Mouse (Mus musculus) embryonic fibroblast, embryonic 13.5 days (primary cell): ENCODE data around the gene Gm11756.
"Not testable (repeated sequence)": the region's sequence is repeated elsewhere in the genome, so short reads cannot be mapped to it uniquely, and the experiment has no call there.

Source experiments
- CTCF ChIP-seq: IDR thresholded peaks from 2 replicates; pipeline ENCODE4 v1.5.1; 2011; ENCODE audit warnings: mild to moderate bottlenecking, control low read depth, low read length, moderate library complexity, borderline replicate concordance; ENCODE audit not compliant: insufficient read depth
- POLR2A ChIP-seq: IDR thresholded peaks from 2 replicates; pipeline ENCODE4 v1.6.1; 2011; ENCODE audit warnings: low read depth, mild to moderate bottlenecking, control low read depth, low read length, moderate library complexity

- TF ChIP-seq POLR2A, CTCF: not testable (repeated sequence)
Measured at GRCm38 (mm10) chr4:73905853-73906252, 14.7 kb downstream of the Gm11756 start, which contains the start of gene Gm13871.
